Mouse (Mus musculus): Measurements from ENCODE around the gene Gm20390. TPM values are rescaled to one million over a fixed set of nuclear protein-coding genes. Genes with fewer than 3 reads are reported as not detected.

Gene Gm20390
- total and polyA plus RNA-seq, 2 experiments = 36.2 to 46.7 TPM

DNA sequence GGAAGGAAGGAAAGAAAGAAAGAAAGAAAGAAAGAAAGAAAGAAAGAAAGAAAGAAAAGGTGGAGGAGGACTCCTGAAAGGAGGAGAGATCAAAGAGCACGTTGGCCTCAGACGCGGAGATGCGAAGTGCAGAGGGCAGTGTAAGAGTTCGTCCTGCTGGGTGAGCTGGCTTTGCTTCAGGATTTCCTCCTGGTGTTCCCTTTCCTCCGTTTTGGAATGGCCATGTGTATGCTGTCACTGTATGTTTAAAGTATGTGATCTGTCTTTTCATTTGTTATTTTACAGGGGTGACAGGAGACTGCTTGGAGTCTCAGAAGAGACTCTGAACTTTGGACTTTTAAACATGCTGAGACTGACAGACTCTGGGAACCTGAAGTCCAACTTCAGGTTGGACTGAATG is 6.6 kb downstream of the Gm20390 start:
- no peak overlapping the region for H3K9ac ChIP-seq (ENCODE audit: low read depth, low read length)

DNA sequence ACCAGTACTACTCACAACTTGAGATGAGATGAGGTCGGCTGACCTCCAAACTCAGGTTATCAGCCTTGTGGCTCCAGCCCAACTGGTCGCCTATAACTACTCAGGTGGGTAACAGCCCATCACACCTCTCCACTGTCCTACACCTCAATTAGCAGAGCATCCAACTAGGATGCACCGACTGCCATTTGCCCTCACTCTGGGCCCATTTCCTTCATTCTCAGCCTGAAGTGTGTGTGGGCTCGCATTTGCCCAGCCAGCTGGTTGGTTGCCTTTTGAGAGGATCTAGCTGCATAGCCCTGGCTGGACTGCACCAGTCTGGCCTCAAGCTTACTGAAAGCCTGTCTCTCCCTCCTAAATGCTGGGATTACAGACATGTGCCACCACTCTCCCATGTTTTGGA is 10.3 kb downstream of the Gm20390 start:
- no peak for DNase-seq (ENCODE audit: extremely low read depth, low read depth, low spot score)
- H3K4me3 ChIP-seq (ENCODE audit: insufficient read depth, low read depth, low read length) = no peak overlapping the region
- H3K4me1 ChIP-seq (ENCODE audit: control insufficient read depth, insufficient read depth, low read length) = peaks cover 23% of the 10 kb centered on the region
- no peak for TF ChIP-seq POLR2A (IDR thresholded peaks at IDR 0.05; ENCODE audit: extremely low read depth, insufficient read depth, low read length)
- TF ChIP-seq CTCF (IDR thresholded peaks at IDR 0.05; ENCODE audit: low read depth, low read length) = no peak
- no peak overlapping the region for H3K27ac ChIP-seq (replicated peaks; ENCODE audit: insufficient read depth, low read depth, low read length)
- H3K36me3 ChIP-seq (ENCODE audit: control insufficient read depth, insufficient read depth, low read length) = peaks cover 30% of the 10 kb centered on the region
- WGBS = 87% methylated on average over 4 of the region's 4 CpGs
- no peaks in the 10 kb centered on the region for H3K27me3 ChIP-seq (ENCODE audit: control insufficient read depth, insufficient read depth, low read length)
- H3K79me2 ChIP-seq (ENCODE audit: control insufficient read depth, insufficient read depth, low read length) = peaks cover 5% of the 10 kb centered on the region; the same call in 1 of the 2 replicates
- no peak overlapping the region for H3K9ac ChIP-seq (ENCODE audit: low read depth, low read length)

More for the DNA sequence above, 6.6 kb downstream of the Gm20390 start:
- Histone ChIP-seq H3K27me3 (ENCODE audit: control insufficient read depth, insufficient read depth, low read length) (no peaks in the 10 kb centered on the region), H3K4me3 (ENCODE audit: insufficient read depth, low read depth, low read length) (no peak overlapping the region), H3K4me1 (ENCODE audit: control insufficient read depth, insufficient read depth, low read length) (peaks cover 8% of the 10 kb centered on the region), H3K27ac (replicated peaks; ENCODE audit: insufficient read depth, low read depth, low read length) (no peak overlapping the region; the same call in 1 of the 2 replicates), H3K79me2 (ENCODE audit: control insufficient read depth, insufficient read depth, low read length) (no peaks in the 10 kb centered on the region), H3K36me3 (ENCODE audit: control insufficient read depth, insufficient read depth, low read length) (peaks cover 41% of the 10 kb centered on the region)
- DNase-seq (ENCODE audit: extremely low read depth, low read depth, low spot score) = peak; percentile 66
- WGBS = 44% methylated on average over 6 of the region's 6 CpGs
- TF ChIP-seq CTCF (IDR thresholded peaks at IDR 0.05; ENCODE audit: low read depth, low read length) (no peak), POLR2A (IDR thresholded peaks at IDR 0.05; ENCODE audit: extremely low read depth, insufficient read depth, low read length) (no peak)

GRCm38 (mm10) chr11:93957031-93957555 is 11.0 kb downstream of the Gm20390 start:
- DNase-seq (ENCODE audit: extremely low read depth, low read depth, low spot score) = no peak
- Histone ChIP-seq H3K36me3 (ENCODE audit: control insufficient read depth, insufficient read depth, low read length) (peaks cover 24% of the 10 kb centered on the region), H3K79me2 (ENCODE audit: control insufficient read depth, insufficient read depth, low read length) (peaks cover 5% of the 10 kb centered on the region; the same call in 1 of the 2 replicates)

DNA sequence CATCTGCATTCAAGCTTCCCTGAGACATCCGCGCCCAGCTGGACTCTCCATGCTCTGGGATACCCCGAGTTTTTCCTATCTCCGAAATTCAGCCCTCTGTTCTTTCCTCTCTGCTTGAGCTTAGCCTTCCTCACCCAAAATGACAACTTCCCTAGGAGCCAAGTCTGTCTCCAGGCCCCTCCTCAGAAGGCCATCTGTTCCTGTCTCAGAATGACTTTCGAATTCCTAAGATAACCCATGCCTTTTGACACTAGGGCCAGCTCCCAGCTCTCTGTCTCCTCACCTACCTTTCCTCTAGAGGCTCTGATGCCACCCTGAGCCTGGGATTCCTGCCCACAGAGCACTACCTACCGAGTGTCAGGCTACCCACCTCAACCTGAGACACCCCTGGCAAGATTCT is 11.9 kb downstream of the Gm20390 start, which contains the start of gene Nme2:
Gene Nme2, minus strand, starts transcription at position 101 of the 400 bp plus-strand sequence.
- TF ChIP-seq CTCF (IDR thresholded peaks at IDR 0.05; ENCODE audit: low read depth, low read length) (no peak), POLR2A (IDR thresholded peaks at IDR 0.05; ENCODE audit: extremely low read depth, insufficient read depth, low read length) (no peak)
- DNase-seq (ENCODE audit: extremely low read depth, low read depth, low spot score) = no peak
- 3% methylated on average over 6 of the region's 6 CpGs for WGBS
- Histone ChIP-seq H3K4me3 (ENCODE audit: insufficient read depth, low read depth, low read length) (peak within 1 kb of the TSS; percentile 76), H3K27ac (replicated peaks; ENCODE audit: insufficient read depth, low read depth, low read length) (peak within 1 kb of the TSS; percentile 91), H3K79me2 (ENCODE audit: control insufficient read depth, insufficient read depth, low read length) (peaks cover 5% of the 10 kb centered on the region; the same call in 1 of the 2 replicates), H3K9ac (ENCODE audit: low read depth, low read length) (peak within 1 kb of the TSS; percentile 80), H3K27me3 (ENCODE audit: control insufficient read depth, insufficient read depth, low read length) (no peaks in the 10 kb centered on the region), H3K36me3 (ENCODE audit: control insufficient read depth, insufficient read depth, low read length) (peaks cover 25% of the 10 kb centered on the region), H3K4me1 (ENCODE audit: control insufficient read depth, insufficient read depth, low read length) (peaks cover 23% of the 10 kb centered on the region)

More at GRCm38 (mm10) chr11:93957031-93957555, 11.0 kb downstream of the Gm20390 start:
- peaks cover 26% of the 10 kb centered on the region for H3K4me1 ChIP-seq (ENCODE audit: control insufficient read depth, insufficient read depth, low read length)
- no peak overlapping the region for H3K27ac ChIP-seq (replicated peaks; ENCODE audit: insufficient read depth, low read depth, low read length)
- 92% methylated on average over 2 of the region's 2 CpGs for WGBS
- no peak overlapping the region for H3K4me3 ChIP-seq (ENCODE audit: insufficient read depth, low read depth, low read length)
- no peak for TF ChIP-seq POLR2A (IDR thresholded peaks at IDR 0.05; ENCODE audit: extremely low read depth, insufficient read depth, low read length)
- TF ChIP-seq CTCF (IDR thresholded peaks at IDR 0.05; ENCODE audit: low read depth, low read length) = no peak
- no peaks in the 10 kb centered on the region for H3K27me3 ChIP-seq (ENCODE audit: control insufficient read depth, insufficient read depth, low read length)
- no peak overlapping the region for H3K9ac ChIP-seq (ENCODE audit: low read depth, low read length)

DNA sequence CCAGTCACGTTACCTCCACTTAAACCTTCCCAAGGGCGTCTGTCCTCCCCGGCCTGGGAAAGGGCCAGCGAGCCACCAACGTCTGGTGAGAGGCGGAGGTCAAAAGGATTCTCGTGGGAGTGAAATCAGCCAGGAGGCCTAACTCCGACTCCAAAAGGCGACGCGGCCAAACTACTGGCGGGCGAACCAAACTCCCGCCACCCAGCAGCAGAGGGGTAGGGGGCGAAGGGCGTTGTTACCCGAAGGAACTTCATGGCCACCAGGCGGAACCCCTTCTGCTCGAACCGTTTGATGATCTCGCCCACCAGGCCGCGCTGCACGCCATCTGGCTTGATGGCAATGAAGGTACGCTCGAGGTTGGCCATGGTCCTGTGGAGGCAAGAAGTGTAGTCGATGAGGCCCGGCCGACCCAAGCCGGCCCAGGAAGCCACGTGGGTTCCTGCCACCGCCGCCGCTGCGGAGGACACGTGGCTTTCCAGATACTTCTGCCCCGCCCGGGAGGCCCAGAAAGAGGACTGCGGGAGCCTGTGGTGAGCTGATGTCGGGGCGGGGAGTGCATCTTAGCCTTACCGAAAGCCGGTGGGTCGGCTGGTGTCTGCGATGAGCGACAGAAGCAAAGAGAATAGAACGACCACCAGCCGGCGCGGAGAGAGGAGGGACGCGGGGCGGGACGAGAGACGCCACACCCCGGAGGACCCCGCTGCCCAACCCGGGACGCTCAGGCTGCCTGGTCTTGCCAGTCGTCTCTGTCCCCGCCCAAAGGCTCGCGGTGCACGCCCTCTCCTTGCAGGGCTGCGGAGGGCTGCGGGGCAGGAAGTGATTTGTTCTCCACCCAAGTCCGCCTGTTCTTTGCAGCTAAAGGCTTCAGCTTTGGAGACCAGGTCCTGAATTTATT is 12.6 kb downstream of the Gm20390 start:
- H3K4me3 ChIP-seq (ENCODE audit: insufficient read depth, low read depth, low read length) = peak overlapping the region; percentile 76
- under 1% methylated on average over 67 of the region's 67 CpGs for WGBS
- DNase-seq (ENCODE audit: extremely low read depth, low read depth, low spot score) = peak; percentile 82
- H3K27ac ChIP-seq (replicated peaks; ENCODE audit: insufficient read depth, low read depth, low read length) = peak overlapping the region; percentile 91
- H3K79me2 ChIP-seq (ENCODE audit: control insufficient read depth, insufficient read depth, low read length) = peaks cover 5% of the 10 kb centered on the region; the same call in 1 of the 2 replicates
- peaks cover 24% of the 10 kb centered on the region for H3K4me1 ChIP-seq (ENCODE audit: control insufficient read depth, insufficient read depth, low read length)
- TF ChIP-seq POLR2A (IDR thresholded peaks at IDR 0.05; ENCODE audit: extremely low read depth, insufficient read depth, low read length) (0 out of 2 replicates have a peak, but pooled peaks have one; percentile 13), CTCF (IDR thresholded peaks at IDR 0.05; ENCODE audit: low read depth, low read length) (0 out of 2 replicates have a peak, but pooled peaks have one; percentile 1)
- H3K36me3 ChIP-seq (ENCODE audit: control insufficient read depth, insufficient read depth, low read length) = peaks cover 26% of the 10 kb centered on the region
- H3K9ac ChIP-seq (ENCODE audit: low read depth, low read length) = peak overlapping the region; percentile 80
- no peaks in the 10 kb centered on the region for H3K27me3 ChIP-seq (ENCODE audit: control insufficient read depth, insufficient read depth, low read length)

Data from liver, adult 2 months (tissue).